Mouse (Mus musculus): Measurements from ENCODE around the gene Gadd45b. TPM values are rescaled to one million over a fixed set of nuclear protein-coding genes. Genes with fewer than 3 reads are reported as not detected.

Gene Gadd45b
- polyA plus RNA-seq, 1 experiment from 2014 or later = 33.6 TPM

- H3K4me1 ChIP-seq (ENCODE audit: control insufficient read depth, insufficient read depth, low read length) = peaks cover 39% of the 10 kb centered on the region
- 65% methylated on average over 14 of the region's 14 CpGs for WGBS
- no peak overlapping the region for H3K4me3 ChIP-seq (ENCODE audit: low read length)
- H3K27ac ChIP-seq (ENCODE audit: low read length) = peak overlapping the region; percentile 62
- H3K4me2 ChIP-seq (ENCODE audit: low read depth, low read length) = no peak overlapping the region
- ATAC-seq (replicated peaks; ENCODE audit: extremely low read depth, insufficient read depth, low FRiP score) = no peak
- H3K9ac ChIP-seq (ENCODE audit: low read length) = no peak overlapping the region
- no peaks in the 10 kb centered on the region for H3K27me3 ChIP-seq (ENCODE audit: control insufficient read depth, insufficient read depth, low read length)
- no peaks in the 10 kb centered on the region for H3K9me3 ChIP-seq (replicated peaks; ENCODE audit: control insufficient read depth, low read length)
- H3K36me3 ChIP-seq (ENCODE audit: control insufficient read depth, insufficient read depth) = no peaks in the 10 kb centered on the region
Measured at GRCm38 (mm10) chr10:80946684-80947437, 17.0 kb downstream of the Gadd45b start.

DNA sequence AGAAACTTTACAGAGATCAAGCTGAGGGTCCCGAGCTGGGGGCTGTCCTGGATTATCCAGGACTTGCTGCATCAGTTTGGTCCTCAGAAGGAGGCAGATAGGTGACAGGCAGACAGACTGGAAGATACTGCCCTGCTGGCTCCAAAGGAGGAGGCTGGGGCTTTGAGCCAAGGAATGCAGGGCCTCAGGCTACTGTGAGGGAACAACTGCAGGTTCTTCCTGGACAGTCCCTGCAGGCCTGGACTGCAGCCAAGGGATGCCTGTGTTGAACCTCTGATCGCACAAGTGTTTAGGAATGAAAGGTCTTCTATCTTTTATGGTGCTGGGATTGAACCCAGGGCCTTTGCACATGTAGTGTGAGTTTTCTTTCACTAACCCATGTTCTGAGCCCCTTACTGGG, 17.9 kb downstream of the Gadd45b start:
- Histone ChIP-seq H3K36me3 (ENCODE audit: control insufficient read depth, insufficient read depth) (no peaks in the 10 kb centered on the region), H3K9ac (ENCODE audit: low read length) (peak overlapping the region; percentile 25; the same call in 1 of the 2 replicates), H3K9me3 (replicated peaks; ENCODE audit: control insufficient read depth, low read length) (no peaks in the 10 kb centered on the region), H3K4me1 (ENCODE audit: control insufficient read depth, insufficient read depth, low read length) (peaks cover 36% of the 10 kb centered on the region), H3K4me3 (ENCODE audit: low read length) (no peak overlapping the region), H3K4me2 (ENCODE audit: low read depth, low read length) (0 out of 2 replicates have a peak overlapping the region, but pooled peaks have one; percentile 9), H3K27me3 (ENCODE audit: control insufficient read depth, insufficient read depth, low read length) (no peaks in the 10 kb centered on the region), H3K27ac (ENCODE audit: low read length) (peak overlapping the region; percentile 62)
- 11% methylated on average over 2 of the region's 2 CpGs for WGBS
- ATAC-seq (replicated peaks; ENCODE audit: extremely low read depth, insufficient read depth, low FRiP score) = peak; percentile 52; the same call in 1 of the 2 replicates

DNA sequence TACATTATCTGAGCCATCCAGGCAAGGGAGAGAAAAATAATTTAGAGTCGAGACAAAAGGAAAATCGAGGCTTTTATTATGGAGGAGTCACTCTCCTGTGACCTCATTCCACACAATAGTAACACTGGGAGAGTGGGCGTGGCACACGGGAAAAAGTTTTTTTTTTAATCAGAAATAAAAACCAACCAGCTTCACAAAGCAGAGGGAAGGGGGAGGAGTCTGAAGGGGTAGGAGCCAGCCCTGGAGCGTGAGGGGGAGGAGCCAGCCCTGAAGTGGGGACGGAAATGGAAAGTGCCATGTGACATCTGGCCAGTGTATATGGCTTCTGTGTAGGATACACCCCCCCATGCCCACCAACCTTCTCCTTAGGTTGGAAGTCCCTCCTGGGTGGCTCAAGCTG, 18.7 kb downstream of the Gadd45b start:
- H3K27ac ChIP-seq (ENCODE audit: low read length) = peak overlapping the region; percentile 62
- no peaks in the 10 kb centered on the region for H3K36me3 ChIP-seq (ENCODE audit: control insufficient read depth, insufficient read depth)
- no peaks in the 10 kb centered on the region for H3K27me3 ChIP-seq (ENCODE audit: control insufficient read depth, insufficient read depth, low read length)
- no peak overlapping the region for H3K4me2 ChIP-seq (ENCODE audit: low read depth, low read length)
- ATAC-seq (replicated peaks; ENCODE audit: extremely low read depth, insufficient read depth, low FRiP score) = peak; percentile 61
- peaks cover 28% of the 10 kb centered on the region for H3K4me1 ChIP-seq (ENCODE audit: control insufficient read depth, insufficient read depth, low read length)
- H3K9ac ChIP-seq (ENCODE audit: low read length) = no peak overlapping the region
- WGBS = 25% methylated on average over 6 of the region's 6 CpGs
- no peaks in the 10 kb centered on the region for H3K9me3 ChIP-seq (replicated peaks; ENCODE audit: control insufficient read depth, low read length)
- H3K4me3 ChIP-seq (ENCODE audit: low read length) = no peak overlapping the region

DNA sequence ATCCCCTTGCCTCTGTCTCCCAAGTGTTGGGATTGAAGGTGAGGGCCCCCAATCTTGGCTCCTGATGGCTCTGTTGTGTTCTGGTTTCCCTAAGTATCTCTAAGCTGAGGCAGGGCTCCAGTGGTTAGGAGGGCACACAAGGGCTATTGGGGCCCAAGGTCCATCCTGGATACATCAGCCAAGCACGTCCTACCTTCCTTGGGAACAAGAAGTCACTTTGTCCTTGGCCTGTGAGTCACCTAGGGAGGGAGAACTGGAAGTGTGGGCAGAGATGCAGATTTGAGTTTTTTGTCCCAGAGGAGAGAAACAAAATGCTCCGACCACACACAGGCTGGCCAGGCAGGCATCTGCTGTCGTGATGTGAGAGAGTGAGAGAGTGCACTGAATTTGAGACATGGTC, 19.2 kb downstream of the Gadd45b start:
- Histone ChIP-seq H3K27me3 (ENCODE audit: control insufficient read depth, insufficient read depth, low read length) (no peaks in the 10 kb centered on the region), H3K4me1 (ENCODE audit: control insufficient read depth, insufficient read depth, low read length) (peaks cover 25% of the 10 kb centered on the region), H3K36me3 (ENCODE audit: control insufficient read depth, insufficient read depth) (no peaks in the 10 kb centered on the region), H3K4me2 (ENCODE audit: low read depth, low read length) (no peak overlapping the region), H3K4me3 (ENCODE audit: low read length) (no peak overlapping the region), H3K9me3 (replicated peaks; ENCODE audit: control insufficient read depth, low read length) (no peaks in the 10 kb centered on the region), H3K27ac (ENCODE audit: low read length) (peak overlapping the region; percentile 1; the same call in 1 of the 2 replicates), H3K9ac (ENCODE audit: low read length) (no peak overlapping the region)
- 73% methylated on average over 3 of the region's 3 CpGs for WGBS
- no peak for ATAC-seq (replicated peaks; ENCODE audit: extremely low read depth, insufficient read depth, low FRiP score)

- H3K4me3 ChIP-seq (ENCODE audit: low read length) = no peak overlapping the region
- no peak overlapping the region for H3K27ac ChIP-seq (ENCODE audit: low read length)
- no peak for ATAC-seq (replicated peaks; ENCODE audit: extremely low read depth, insufficient read depth, low FRiP score)
- H3K9ac ChIP-seq (ENCODE audit: low read length) = no peak overlapping the region
- 45% methylated on average over 5 of the region's 5 CpGs for WGBS
- no peaks in the 10 kb centered on the region for H3K9me3 ChIP-seq (replicated peaks; ENCODE audit: control insufficient read depth, low read length)
- no peak overlapping the region for H3K4me2 ChIP-seq (ENCODE audit: low read depth, low read length)
- no peaks in the 10 kb centered on the region for H3K27me3 ChIP-seq (ENCODE audit: control insufficient read depth, insufficient read depth, low read length)
- no peaks in the 10 kb centered on the region for H3K36me3 ChIP-seq (ENCODE audit: control insufficient read depth, insufficient read depth)
- H3K4me1 ChIP-seq (ENCODE audit: control insufficient read depth, insufficient read depth, low read length) = peaks cover 36% of the 10 kb centered on the region
Measured at GRCm38 (mm10) chr10:80950314-80950713, 20.4 kb downstream of the Gadd45b start.

GRCm38 (mm10) chr10:80951761-80952390, 22.0 kb downstream of the Gadd45b start:
- 78% methylated on average over 10 of the region's 10 CpGs for WGBS
- H3K9me3 ChIP-seq (replicated peaks; ENCODE audit: control insufficient read depth, low read length) = no peaks in the 10 kb centered on the region

GRCm38 (mm10) chr10:80952449-80952848, 22.6 kb downstream of the Gadd45b start:
- H3K9ac ChIP-seq (ENCODE audit: low read length) = no peak overlapping the region
- no peaks in the 10 kb centered on the region for H3K9me3 ChIP-seq (replicated peaks; ENCODE audit: control insufficient read depth, low read length)
- peaks cover 33% of the 10 kb centered on the region for H3K4me1 ChIP-seq (ENCODE audit: control insufficient read depth, insufficient read depth, low read length)
- no peak overlapping the region for H3K4me2 ChIP-seq (ENCODE audit: low read depth, low read length)
- H3K36me3 ChIP-seq (ENCODE audit: control insufficient read depth, insufficient read depth) = no peaks in the 10 kb centered on the region
- 70% methylated on average over 15 of the region's 15 CpGs for WGBS
- H3K27me3 ChIP-seq (ENCODE audit: control insufficient read depth, insufficient read depth, low read length) = no peaks in the 10 kb centered on the region
- no peak overlapping the region for H3K4me3 ChIP-seq (ENCODE audit: low read length)
- no peak overlapping the region for H3K27ac ChIP-seq (ENCODE audit: low read length)
- ATAC-seq (replicated peaks; ENCODE audit: extremely low read depth, insufficient read depth, low FRiP score) = no peak

More at GRCm38 (mm10) chr10:80951761-80952390, 22.0 kb downstream of the Gadd45b start:
- Histone ChIP-seq H3K36me3 (ENCODE audit: control insufficient read depth, insufficient read depth) (no peaks in the 10 kb centered on the region), H3K4me1 (ENCODE audit: control insufficient read depth, insufficient read depth, low read length) (peaks cover 38% of the 10 kb centered on the region), H3K9ac (ENCODE audit: low read length) (no peak overlapping the region), H3K4me2 (ENCODE audit: low read depth, low read length) (no peak overlapping the region), H3K4me3 (ENCODE audit: low read length) (no peak overlapping the region), H3K27me3 (ENCODE audit: control insufficient read depth, insufficient read depth, low read length) (no peaks in the 10 kb centered on the region), H3K27ac (ENCODE audit: low read length) (no peak overlapping the region)
- ATAC-seq (replicated peaks; ENCODE audit: extremely low read depth, insufficient read depth, low FRiP score) = no peak

DNA sequence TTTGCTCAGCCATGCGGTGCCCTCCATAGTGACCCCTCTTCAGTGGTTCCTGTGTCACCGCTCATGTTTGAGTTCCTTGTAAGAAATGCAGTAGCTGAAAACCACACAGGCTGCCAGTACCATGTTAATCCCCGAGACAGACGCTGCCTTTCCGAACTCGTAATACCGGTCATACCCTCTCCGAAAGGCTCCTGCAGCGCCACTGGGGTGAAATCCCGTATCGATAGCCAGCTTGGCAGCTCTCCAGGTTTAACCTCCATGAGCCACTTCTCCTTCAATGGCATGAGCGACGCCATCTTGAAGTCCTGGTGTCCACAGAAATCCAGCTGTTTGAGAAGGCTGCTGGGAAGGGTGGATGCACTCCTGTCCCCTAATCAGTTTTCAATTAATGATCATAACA, 24.5 kb downstream of the Gadd45b start:
- 49% methylated on average over 13 of the region's 13 CpGs for whole genome bisulfite sequencing
- H3K9me3 ChIP-seq (replicated peaks; ENCODE audit: control insufficient read depth, low read length) = no peaks in the 10 kb centered on the region
- H3K4me2 ChIP-seq (ENCODE audit: low read depth, low read length) = peak overlapping the region; percentile 11; the same call in 1 of the 2 replicates
- no peaks in the 10 kb centered on the region for H3K36me3 ChIP-seq (ENCODE audit: control insufficient read depth, insufficient read depth)
- H3K27me3 ChIP-seq (ENCODE audit: control insufficient read depth, insufficient read depth, low read length) = no peaks in the 10 kb centered on the region
- peaks cover 18% of the 10 kb centered on the region for H3K4me1 ChIP-seq (ENCODE audit: control insufficient read depth, insufficient read depth, low read length)
- H3K9ac ChIP-seq (ENCODE audit: low read length) = peak overlapping the region; percentile 27; the same call in 1 of the 2 replicates
- ATAC-seq (replicated peaks; ENCODE audit: extremely low read depth, insufficient read depth, low FRiP score) = no peak
- peak overlapping the region; percentile 90 for H3K27ac ChIP-seq (ENCODE audit: low read length)
- H3K4me3 ChIP-seq (ENCODE audit: low read length) = no peak overlapping the region

DNA sequence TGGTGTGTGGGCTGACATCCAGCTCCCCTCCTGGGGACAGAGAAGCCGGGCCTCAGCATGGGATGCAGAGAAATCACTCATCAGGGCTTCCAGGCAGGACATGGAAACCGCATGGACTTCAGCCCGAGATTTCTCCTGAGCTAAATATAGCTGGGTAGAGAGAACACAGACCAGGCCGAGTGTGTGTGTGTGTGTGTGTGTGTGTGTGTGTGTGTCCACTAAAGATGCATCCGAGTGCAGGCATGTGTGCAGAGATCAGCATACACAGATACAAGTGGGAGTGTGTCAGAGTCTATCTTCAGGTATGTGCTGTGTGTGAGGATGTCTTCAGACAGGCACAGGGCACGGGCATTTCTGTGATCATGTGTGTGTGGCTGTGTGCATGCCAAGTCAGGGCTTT, 25.0 kb downstream of the Gadd45b start:
- H3K27me3 ChIP-seq (ENCODE audit: control insufficient read depth, insufficient read depth, low read length) = no peaks in the 10 kb centered on the region
- H3K9ac ChIP-seq (ENCODE audit: low read length) = peak overlapping the region; percentile 27; the same call in 1 of the 2 replicates
- peak overlapping the region; percentile 90 for H3K27ac ChIP-seq (ENCODE audit: low read length)
- 18% methylated on average over 6 of the region's 6 CpGs for WGBS
- H3K9me3 ChIP-seq (replicated peaks; ENCODE audit: control insufficient read depth, low read length) = no peaks in the 10 kb centered on the region
- peak; percentile 65 for ATAC-seq (replicated peaks; ENCODE audit: extremely low read depth, insufficient read depth, low FRiP score)
- peak overlapping the region; percentile 11; the same call in 1 of the 2 replicates for H3K4me2 ChIP-seq (ENCODE audit: low read depth, low read length)
- peaks cover 18% of the 10 kb centered on the region for H3K4me1 ChIP-seq (ENCODE audit: control insufficient read depth, insufficient read depth, low read length)
- no peaks in the 10 kb centered on the region for H3K36me3 ChIP-seq (ENCODE audit: control insufficient read depth, insufficient read depth)
- H3K4me3 ChIP-seq (ENCODE audit: low read length) = no peak overlapping the region
